Mouse (Mus musculus) ovary, adult 18-20 months (tissue): ENCODE measurements at regions not wholly inside any gene's neighbourhood (a gene's known extent, or its start where the extent isn't known, plus 50 kb on each side); places are given as distances from the start of the nearest gene placed in this dataset.

ENCODE experiments used
- DNase-seq: peaks from one replicate; pipeline ENCODE4 v3.0.0; 2022; ENCODE audit warnings: low spot score, mixed read lengths

GRCm38 (mm10) chr8:41831713-41832112, 414.8 kb upstream of the Frg1 start:
- DNase-seq, result no peak

GRCm38 (mm10) chr8:41830407-41830806, 413.5 kb upstream of the Frg1 start:
- DNase-seq, result no peak

GRCm38 (mm10) chr8:41824928-41825327, 408.1 kb upstream of the Frg1 start:
- no peak for DNase-seq

GRCm38 (mm10) chr8:41823041-41823440, 406.2 kb upstream of the Frg1 start:
- DNase-seq, result no peak

- no peak for DNase-seq
These were observed 404.8 kb upstream of the Frg1 start for GRCm38 (mm10) chr8:41821676-41822075.

- DNase-seq, result no peak
These were observed 403.9 kb upstream of the Frg1 start for GRCm38 (mm10) chr8:41820605-41821395.

DNA sequence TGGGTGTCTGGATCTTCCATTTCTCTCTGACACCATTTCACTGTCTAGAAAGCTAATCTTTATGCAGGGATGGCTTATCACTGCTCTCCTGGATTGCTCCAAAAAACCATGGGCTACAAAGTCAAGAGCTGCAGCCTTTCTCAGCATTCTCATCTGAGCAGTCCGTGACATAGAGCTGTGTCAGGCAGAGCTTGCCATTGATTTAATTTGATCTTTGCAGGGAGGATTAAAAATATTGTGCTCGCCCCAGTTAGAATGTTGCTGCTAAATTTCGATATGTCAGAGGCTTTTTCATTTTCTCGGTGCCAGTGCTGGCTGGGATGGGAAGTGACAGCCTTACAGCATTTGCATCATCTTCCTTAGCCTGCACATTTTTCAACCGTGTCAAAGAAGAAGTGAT, 401.7 kb upstream of the Frg1 start:
- DNase-seq, result no peak

DNA sequence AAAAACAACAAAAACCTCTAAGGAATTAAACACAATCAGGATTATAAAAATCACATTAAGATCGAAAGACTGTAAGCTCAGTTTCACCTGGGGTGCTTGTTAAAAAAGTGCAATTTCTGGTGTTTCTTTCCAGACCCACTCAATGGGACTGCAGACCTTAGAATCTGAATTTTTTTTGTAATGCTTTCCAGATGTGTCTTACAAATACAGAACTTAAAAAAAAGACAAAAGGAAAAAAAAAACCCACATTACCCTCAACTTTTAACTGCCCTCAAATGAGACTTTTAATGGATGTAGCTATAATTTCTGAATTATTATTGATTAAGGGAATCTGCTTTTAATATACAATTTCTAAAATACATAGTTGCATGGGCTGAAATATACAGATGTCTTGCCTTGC, 401.2 kb upstream of the Frg1 start:
- no peak for DNase-seq

DNA sequence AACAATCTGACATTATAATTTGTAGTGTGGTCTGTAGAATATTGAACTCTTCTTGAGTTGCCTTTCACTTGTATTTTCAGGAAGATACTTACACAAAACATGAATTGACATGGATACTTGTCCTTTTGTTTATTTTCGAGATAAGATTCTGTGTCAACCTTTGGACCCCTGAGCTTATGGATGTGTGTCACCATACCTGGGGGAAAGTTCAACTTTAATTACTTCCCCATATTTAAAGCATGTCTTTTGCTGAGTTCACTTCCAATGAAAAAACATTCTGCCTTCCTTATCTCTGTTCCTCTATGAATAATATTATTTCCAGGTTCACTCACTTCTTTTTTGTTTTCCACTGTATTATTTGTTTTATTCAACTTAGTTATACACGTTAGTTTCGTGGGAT, 398.4 kb upstream of the Frg1 start:
- DNase-seq, result no peak

DNA sequence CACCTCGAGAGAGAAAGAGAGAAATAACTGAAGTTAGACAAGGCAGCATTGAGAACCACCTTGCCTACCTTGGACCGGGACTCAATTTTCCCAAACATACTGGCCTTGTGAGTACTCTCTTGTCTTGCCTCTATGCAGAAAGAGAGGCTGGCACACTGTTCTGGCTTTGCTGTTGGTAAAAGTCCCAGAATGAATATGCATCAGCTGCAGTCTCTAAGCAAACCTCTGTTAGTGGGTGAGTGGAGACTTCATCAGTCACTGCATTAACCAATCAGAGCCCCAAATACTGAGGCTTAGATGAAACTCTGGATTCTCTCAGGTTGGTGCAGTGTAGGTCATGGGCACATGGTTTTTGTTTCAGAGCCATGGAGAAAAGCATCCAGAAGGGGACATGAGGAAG, 378.8 kb upstream of the Frg1 start:
- no peak for DNase-seq

DNA sequence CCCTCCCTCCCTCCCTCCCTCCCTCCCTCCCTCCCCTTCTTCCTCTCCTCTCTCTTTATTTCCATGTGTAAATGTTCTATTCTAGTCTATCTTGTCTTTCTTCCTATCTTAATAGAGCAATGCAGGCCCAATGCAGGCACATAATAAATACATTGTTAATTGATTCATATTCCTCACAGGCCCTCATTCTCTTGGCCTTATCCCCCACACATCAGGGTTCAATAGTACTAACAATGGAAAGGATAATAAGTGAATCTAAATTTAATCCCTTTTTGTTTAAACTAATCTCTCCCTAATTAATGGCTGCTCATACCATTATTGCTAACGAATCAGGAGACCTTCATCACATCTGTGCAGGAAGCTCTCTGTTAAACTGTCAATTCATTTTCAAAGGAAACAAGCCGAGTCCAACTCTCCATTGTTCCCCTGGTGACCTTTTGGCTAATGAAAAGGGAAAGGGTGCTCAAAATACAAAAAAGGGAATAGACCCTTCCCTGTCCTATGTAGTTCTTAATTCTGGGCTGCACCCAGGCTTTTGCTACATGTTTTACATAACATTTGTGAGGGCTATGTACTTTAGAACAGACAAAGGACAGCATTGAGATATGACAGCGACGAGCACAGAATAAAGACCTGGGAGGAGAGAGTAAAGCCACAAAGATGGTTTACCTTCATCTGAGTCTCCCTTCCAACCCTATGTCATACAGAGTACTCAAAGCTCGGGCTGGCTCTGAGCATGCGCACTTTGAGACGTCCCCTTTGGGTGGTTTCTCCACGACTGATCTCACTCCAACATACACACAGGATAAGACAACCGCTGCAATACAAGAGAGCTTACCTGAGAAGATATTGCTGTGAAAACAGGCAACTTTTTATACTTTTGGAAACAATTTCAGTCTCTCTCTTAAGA, 370.3 kb upstream of the Frg1 start:
- no peak for DNase-seq

DNA sequence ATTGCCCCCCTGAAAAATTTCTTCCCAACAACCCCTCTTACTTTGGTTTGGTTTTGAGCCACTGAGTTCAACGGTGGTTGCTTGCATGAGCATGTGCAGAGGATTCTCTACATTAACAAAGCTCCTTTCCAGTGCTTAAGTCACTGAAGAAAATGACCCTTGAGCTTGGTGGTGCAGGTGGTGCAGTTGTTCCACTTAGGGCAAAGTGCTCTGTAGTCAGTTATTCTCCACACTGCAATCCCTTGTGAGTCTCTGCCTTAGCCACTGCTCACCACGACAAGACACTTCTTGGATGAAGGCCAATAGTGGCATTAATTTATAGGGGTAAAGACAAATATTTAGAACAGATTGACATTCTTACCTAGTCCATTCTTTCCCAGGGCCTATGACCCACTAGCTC, 369.1 kb upstream of the Frg1 start:
- DNase-seq, result no peak

GRCm38 (mm10) chr8:41782837-41783236, 366.0 kb upstream of the Frg1 start:
- DNase-seq, result no peak

GRCm38 (mm10) chr8:41779459-41779858, 362.6 kb upstream of the Frg1 start:
- no peak for DNase-seq

- no peak for DNase-seq
These were observed 354.9 kb upstream of the Frg1 start for GRCm38 (mm10) chr8:41771729-41772128.

DNA sequence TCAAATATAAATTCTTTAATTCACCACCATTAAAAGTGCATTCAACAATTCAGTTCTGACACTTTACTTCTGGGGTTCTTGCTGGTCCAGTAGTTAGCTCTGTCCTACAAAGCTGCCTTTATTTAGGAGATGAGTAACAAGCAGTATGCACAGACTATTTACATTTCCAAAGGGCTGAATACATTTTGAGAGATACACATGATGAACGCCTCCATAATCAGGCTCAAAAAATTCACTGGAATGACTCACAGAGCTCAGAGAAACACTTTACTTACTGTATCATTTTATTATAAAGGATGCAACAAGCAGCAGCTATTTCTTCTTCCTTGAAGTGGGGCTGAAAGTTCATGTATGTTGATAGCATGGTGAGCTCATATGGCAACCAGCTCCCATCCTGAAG, 336.6 kb upstream of the Frg1 start:
- no peak for DNase-seq

GRCm38 (mm10) chr8:41752641-41753040, 335.8 kb upstream of the Frg1 start:
- DNase-seq, result no peak

DNA sequence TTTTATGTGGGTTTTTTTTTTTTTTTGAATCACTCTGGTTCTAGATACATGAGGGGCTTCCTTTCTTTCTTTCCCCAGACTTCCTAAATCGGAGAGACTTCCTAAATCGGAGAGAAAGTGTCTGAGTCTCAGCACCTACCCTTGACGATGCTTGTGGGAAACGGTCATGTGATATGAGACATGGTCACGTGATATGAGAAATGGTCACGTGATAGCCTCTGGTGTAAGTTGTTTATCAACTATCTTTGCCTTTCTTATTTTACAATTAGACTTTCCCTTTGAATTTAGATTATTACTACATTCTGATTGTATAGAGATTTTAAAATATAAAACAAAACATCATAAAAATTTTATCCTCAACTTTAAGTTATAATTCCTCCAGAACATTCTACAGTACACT, 330.1 kb upstream of the Frg1 start:
- DNase-seq, result no peak

GRCm38 (mm10) chr8:41742796-41743670, 326.2 kb upstream of the Frg1 start:
- no peak for DNase-seq

DNA sequence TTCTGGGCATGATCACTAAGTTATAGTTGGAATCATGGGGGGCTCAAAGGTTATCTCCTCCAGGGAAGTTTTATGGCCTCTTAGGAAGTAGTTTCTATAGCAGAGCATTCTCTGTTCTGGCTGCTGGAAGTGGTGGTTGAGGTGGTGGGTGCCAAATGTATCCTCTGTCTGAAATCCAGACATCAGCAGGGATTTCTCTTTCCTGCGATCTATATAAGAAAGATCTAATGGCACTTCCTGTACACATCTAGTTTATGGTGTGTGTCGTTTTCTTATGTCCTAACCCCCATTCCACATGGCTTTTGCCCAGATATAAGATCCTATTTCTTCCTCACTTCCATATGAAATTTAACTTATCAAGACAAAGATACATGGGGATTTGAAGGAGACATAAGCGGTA, 300.1 kb upstream of the Frg1 start:
- no peak for DNase-seq

DNA sequence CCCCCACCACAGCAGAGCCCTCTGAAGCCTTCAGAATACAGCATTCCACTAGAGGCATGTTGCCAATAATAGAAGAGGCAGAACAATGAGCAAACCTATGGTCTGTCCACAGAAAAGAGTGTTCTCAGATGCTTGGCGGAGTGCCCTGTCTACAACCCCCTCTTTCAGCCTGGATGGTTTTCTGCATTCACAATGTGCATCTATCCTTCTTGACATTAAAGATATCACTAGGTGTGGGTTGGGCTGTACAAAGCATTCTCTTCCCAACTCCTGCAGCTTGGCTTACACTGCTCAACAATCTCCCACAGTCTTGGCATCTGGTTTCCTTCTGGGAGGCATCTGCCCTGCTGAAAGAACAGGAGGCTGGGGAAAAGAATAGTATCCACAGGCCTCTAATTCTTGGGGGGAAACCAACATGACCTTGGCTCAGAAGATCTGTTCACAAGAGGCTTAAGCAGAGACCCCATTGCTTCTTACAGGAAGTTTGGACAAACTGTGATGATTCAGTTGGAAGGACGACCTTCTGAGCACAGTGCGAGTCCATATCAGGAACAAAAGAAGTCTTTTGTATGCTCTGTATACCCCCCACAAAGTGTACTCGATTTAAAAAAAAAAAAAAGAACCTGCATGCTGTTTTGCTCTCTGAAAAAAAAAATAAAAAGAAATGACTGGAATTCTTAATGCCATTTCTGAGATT, 296.9 kb upstream of the Frg1 start:
- peak; percentile 9 for DNase-seq
